Mouse (Mus musculus) layer of hippocampus, adult 9-11 months (tissue): ENCODE results near the gene Vars2.

Experiments used
- DNase-seq: peaks from one replicate; pipeline ENCODE4 v3.0.0; 2022

Vars2 gene

DNA sequence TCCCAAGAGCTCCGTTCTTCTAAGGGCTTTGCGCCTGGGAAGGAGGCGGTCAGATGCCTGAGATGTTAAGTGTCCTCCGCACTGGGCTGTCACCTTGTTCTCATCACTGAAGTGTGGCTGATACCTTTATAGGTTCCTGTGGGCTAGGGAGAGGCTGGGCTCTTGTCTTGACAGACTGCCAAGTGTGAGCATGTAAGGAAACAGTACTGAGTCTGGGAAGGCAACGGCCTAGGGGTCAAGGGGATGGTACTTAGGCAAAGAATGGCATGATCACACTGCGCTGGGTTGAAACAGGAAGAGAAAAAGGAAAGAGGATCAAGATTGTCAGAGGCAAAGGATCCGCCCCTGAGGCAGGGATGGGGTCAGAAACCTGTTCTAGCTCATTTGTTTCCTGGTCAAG is 40.9 kb downstream of the Vars2 start, which contains the start of gene Gm9573:
TSS of gene Gm9573 (minus strand) at position 101 of the 400 bp plus-strand sequence.
- DNase-seq = no peak

DNA sequence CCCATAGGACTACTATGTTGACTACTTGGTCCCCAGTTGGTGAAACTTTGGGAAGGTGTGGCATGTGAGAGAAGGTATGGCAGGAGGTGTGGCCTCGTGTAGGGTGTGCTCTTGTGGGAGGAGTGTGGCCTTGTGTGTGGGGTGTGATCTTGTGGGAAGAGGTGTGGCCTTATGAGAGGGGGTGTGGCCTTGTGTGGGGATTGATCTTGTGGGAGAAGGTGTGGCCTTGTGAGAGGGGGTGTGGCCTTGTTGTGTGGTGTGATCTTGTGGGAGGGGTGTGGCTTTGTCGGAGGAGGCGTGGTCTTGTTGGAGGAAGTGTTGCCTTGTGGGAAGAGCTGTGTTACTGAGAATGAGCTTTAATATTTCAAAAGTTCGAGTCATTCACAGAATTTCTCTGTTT is 50.3 kb downstream of the Vars2 start:
- no peak for DNase-seq
